Mouse (Mus musculus) hindlimb bud, embryonic 11.5 days (tissue): Measurements from ENCODE around the gene Abhd16a.

Source experiments
- DNase-seq: peaks from one replicate; pipeline ENCODE4 v3.0.0-alpha.2; 2012; ENCODE audit warnings: low read depth, low spot score; ENCODE audit errors: extremely low spot score

The Abhd16a gene

DNA sequence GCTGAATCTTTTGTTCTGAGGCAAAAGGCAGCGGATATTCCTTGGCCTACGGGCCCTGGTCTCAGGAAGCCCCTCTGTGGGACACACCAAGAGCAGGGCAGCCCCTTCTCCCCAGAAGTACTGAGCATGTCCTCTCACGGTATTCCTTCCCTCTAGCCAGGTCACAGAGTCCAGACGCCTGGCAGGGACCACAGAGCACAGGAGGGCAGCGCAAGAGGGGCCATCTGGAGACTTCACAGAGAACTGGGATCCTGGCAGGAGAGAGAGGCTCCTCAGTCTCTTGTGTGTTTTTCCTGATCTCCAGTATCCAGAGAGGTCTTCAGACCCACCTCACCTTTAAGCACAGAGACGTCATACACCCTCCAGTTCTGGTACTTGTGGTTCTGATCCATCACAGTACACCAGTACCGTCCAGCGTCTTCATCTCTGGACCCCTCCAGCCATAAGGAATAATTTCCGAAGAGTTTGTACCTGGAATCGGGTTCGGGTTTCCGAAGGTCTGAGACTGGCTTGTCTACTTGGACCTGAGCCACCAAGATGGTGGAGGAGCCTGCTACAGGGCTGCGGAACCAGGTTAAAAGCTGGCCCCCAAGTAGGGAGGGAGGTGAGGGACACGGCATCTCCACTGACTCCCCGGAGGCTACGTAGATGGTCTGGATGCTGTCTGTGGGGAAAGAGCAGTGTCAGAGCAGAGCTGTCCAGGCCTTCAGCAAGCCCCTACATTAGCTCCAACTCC lies 6.1 kb upstream of the Abhd16a start:
- no peak for DNase-seq

DNA sequence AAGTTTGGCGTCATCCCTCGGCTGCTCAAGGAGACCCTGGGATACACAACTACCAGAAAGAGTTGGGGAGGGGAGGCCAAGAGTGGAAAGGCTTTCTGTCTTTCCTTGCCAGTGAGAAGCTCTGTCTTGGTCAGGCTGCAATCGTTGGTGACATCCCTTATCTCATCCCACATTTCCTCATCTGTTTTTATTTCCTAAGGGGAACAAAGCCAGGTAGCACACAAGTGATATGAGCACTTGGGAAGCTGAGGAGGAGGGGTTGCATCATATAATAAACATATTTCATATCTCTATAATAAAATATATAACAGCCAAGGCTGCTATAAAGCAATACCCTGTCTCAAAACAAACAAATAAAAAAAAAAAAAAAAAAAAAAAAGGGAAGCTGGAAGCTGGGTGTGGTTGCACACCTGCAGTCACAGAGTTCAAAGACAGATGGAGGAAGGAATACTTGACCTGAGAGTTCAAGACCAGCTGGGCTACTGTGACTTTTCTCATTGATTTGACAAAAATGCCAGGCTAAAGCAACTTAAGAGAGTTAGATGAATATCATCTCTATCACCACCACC lies 5.0 kb upstream of the Abhd16a start:
- DNase-seq: no peak

DNA sequence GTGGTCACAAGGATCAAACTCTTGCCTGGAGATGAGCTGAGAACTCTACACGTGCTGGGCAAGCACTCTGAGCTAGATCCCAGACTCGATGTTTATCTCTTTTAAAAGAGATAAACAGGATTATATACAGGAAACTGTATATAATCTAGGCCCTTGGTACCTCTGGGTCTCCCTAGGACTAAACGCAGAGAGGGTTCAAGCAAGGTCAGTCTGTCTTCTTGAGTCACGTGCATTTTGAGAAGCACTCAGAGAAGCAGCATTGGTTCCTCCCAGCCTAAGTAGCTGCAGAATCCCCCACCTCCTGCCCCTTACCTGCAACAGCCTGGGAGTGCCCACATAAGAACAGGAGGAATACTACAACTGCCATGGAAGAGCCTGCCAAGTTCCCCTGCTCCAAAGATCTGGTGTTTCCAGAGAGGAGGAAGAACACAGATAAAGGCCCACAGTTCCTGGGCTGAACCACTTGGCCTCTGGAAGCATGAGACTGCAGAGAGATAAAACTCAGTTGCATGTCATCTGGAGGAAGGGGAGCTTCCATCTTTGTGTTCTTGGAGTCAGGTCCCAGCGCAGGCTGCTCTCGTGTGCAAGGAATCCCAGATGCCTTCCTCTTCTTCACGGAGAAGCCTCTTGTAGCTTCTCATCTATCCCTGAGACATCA lies 3.7 kb upstream of the Abhd16a start, which contains the start of gene Ly6g6f:
Gene Ly6g6f (minus strand): TSS at position 403 of the 658 bp plus-strand sequence.
- DNase-seq: no peak

GRCm38 (mm10) chr17:35088151-35088550 lies 912 bp upstream of the Abhd16a start:
- DNase-seq: no peak

DNA sequence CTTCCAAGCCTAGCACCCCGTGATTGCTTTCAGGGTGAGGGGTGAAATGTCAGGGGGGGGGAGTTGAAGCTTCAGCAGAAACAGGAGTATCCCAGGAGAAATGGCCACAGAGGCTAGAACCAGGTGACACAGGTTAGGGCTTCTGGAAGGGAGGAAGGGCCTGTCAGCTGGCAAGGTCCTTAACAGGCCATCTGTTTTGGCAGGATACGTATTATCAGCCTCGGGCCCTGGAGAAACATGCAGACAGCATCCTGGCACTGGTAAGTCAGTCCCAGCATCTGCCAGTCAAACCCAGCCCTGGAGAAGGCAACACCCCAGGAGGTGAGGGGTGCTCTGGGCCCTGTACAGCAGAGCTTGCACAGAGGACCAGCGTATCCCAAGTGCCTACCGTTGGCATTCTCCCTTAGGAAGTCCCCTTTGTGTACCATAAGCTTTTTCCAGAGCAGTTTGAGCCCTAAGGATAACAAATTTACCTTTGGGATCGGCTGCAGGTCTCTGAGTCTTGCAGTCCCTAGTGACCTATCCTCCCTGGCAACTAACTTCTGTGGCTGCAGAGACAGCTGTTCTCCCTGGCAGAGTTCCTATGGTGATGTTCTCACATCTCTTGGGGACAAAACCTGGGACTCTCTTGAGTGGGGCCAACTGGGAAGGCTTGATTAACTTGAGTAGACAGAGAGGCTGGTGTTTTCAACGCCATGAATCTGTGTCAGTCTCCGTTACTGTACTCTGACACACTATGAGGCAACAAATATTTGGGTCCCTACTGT lies 1.3 kb downstream of the Abhd16a start:
- DNase-seq: no peak

DNA sequence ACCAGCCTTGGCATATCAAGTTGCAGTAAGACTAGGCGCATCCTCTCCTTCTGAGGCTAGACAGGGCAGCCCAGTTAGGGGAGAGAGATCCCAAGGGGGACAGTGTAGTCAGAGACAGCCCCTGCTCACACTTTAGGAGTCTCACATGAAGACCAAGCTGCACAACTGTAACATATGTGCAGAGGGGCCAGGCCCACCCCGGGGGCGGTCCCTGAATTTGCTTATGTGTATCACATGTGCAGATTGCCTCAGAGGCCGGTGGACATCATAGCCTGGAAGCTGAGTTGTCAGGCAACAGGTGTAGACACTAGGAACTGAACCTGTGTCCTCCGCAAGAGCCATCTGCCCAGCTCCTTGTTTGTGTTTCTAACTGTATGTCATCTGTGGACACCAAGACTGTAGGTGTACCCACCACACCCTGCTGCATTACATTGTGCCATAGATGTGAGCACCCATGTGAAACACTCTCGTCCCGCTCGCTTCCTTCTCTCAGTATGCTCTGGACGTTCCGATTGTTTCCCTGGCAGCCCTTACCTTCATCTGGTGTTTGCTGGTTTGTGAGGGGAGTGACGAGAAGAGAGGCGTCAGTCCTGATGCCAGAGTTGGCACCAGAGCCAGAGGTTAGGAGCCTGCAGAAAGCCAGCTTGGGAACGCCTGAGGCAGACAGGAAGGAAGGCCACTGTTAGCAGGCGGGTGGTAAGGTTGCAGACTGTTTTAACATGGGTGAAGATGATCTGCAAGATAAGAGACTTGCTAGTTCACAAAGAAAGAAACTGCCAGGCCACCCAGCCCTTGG lies 3.5 kb downstream of the Abhd16a start:
- DNase-seq: no peak

GRCm38 (mm10) chr17:35094475-35095365 lies 5.7 kb downstream of the Abhd16a start:
- DNase-seq: no peak

GRCm38 (mm10) chr17:35096597-35096996 lies 7.5 kb downstream of the Abhd16a start:
- DNase-seq: no peak

GRCm38 (mm10) chr17:35097164-35097655 lies 8.1 kb downstream of the Abhd16a start:
- DNase-seq: no peak

GRCm38 (mm10) chr17:35100196-35100765 lies 11.2 kb downstream of the Abhd16a start:
- no peak for DNase-seq

DNA sequence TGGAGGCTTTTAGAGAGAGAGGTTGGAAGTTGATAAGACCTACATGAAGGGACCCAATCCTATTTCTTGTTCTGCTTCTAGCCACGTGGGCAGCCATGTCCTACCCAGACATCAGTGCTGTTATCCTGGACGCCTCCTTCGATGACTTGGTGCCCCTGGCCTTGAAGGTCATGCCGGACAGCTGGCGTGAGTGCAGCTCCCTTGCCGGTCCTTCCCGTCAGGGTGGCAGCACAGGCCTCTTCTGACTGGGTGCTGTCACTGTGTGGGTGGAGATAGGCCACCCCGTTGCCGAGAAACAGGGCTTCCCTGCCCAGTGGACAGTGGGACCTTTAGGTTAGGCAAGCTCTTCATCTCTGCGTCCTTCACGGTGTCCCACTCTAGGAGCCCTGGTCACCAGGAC lies 12.1 kb downstream of the Abhd16a start:
- no peak for DNase-seq

GRCm38 (mm10) chr17:35102299-35102698 lies 13.2 kb downstream of the Abhd16a start:
- DNase-seq: no peak

DNA sequence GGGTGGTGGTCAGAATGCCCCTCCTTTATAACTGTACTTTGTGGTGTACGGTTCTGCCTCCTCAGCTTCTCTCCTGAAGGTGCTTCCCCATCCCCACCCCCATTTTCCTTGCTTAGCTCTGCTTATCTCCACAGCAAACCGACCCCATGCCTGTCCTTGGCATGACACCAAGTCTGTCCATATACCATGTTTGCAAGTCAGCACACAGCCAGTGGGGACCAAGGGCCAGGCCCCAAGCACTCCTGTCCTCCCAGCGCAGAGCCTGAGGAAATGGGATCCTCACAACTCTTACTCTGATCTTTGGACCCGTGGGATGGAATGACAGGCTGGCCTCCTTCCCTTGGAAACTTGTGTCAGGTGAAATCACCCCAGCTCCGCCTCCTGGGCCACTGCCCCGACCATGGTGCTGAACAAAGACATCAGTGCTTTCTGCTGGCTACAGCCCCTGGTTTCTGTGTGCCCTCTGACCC lies 14.2 kb downstream of the Abhd16a start:
- no peak for DNase-seq

GRCm38 (mm10) chr17:35104079-35104478 lies 15.0 kb downstream of the Abhd16a start:
- DNase-seq: no peak

DNA sequence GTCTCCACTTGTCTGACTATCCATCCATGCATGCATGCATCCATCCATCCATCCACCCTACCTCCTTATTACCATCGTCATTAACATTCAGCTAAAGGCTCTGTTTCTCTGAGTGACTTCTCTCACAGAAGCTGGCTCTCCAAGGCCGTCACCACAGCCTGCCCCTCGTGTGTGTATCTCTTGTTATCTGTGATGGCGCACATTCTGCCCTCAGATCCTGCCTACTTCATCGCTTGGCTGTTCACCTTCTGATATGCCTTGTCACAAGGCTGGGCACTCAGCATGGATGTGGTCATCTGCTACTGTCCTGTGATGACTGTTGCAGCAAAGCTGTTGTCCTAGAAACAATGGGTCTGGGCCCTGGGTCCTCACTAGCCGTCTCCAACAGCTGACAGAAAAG lies 15.7 kb downstream of the Abhd16a start:
- DNase-seq: no peak

- DNase-seq: no peak
Measured at GRCm38 (mm10) chr17:35105740-35106389, 16.8 kb downstream of the Abhd16a start.

DNA sequence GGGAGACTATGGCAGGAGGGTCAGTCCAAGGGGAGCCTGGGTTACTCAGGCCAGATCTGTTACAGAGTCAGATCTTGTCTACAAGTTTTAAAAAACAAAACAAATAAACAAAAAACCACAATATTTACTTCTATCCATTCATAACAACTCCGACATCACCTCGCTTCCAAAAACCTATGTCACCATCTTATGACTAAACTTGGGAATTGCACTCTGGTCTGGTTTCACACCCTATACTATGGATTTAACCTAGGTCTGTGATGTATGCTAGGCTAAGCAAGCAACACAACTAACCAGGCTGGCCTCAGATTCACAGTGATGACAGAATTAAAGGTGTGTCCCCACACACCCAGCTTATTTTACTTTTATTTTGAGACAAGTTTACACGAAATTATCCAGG lies 17.5 kb downstream of the Abhd16a start:
- no peak for DNase-seq

DNA sequence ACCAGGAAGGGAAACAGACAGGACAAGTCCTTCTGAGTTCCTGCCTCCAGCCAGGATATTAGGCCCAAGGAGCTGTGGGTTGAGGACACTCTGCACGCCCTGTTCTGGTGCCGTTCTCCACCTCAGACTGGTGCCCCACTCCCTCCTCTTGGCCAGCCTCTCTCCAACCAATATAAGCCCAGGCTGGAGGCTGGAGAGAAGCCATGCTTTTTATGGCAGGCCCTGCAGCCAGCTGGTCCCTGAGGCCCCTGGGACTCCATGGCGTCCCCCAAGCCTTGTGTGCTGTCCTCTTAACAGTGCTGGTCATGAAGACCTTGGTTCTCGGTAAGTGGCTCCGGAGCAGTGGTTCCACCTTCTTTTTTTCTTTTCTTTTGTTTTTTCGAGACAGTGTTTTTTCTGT lies 19.0 kb downstream of the Abhd16a start, which contains the start of gene Ly6g5c:
Gene Ly6g5c (plus strand): TSS at position 183 of the 400 bp plus-strand sequence.
- no peak for DNase-seq
